In genomic region chr15:100038470-100038971, GRCm38 (mm10) we compare ENCODE assay signal across 8 mouse cellular contexts. TPM values are rescaled to one million over a fixed set of nuclear protein-coding genes. Genes with fewer than 3 reads are reported as not detected.
DNase-seq lines count a peak whose midpoint lies in the region; ATAC-seq and TF ChIP-seq lines count a peak whose summit lies in the region.

Dip2b (plus strand) TSS chr15:100038664.

- no peaks in the 10 kb centered on the region for H3K27me3 ChIP-seq in hindbrain, postnatal 0 days (ENCODE audit: insufficient read depth, low read length)

- peak; percentile 58 for ATAC-seq in activated CD4-positive, CD25-positive, alpha-beta regulatory T cell, adult 4 months
- ATAC-seq in common myeloid progenitor, adult 5-6 weeks (replicated peaks; ENCODE audit: low read depth, poor library complexity, severe bottlenecking) = peak; percentile 75
- ATAC-seq in hindbrain, postnatal 0 days = peak; percentile 92

- intact Hi-C loops in gastrocnemius, adult 2 months (cut with DNase I) = loop anchor here (1.0 to 10.0 kb wide), 3 partner anchors 88 to 266 kb away; partner anchors contain the start of genes Atf1 and Mettl7a1
- intact Hi-C loops in left cerebral cortex, adult 2 months (cut with DNase I) = loop anchor here (1.0 to 5.0 kb wide), 3 partner anchors 88 to 284 kb away; partner anchors contain the start of gene Atf1

- TF ChIP-seq CTCF in gastrocnemius, adult 2 months (IDR thresholded peaks at IDR 0.05) = peak; percentile 98
- peak; percentile 90 for TF ChIP-seq CTCF in hindbrain, postnatal 0 days (IDR thresholded peaks at IDR 0.05; ENCODE audit: low read depth)
- peak; percentile 99 for TF ChIP-seq CTCF in left cerebral cortex, adult 2 months (IDR thresholded peaks at IDR 0.05)

- peak within 1 kb of the TSS; percentile 99 for H3K9ac ChIP-seq in hindbrain, postnatal 0 days (replicated peaks; ENCODE audit: low read length)

- peaks cover 39% of the 10 kb centered on the region for H3K79me2 ChIP-seq in macrophage (ENCODE audit: inconsistent target)

- peak; percentile 98 for DNase-seq in gastrocnemius, adult 2 months
- peak; percentile 97 for DNase-seq in hindbrain, postnatal 0 days (ENCODE audit: low spot score)
- peak; percentile 97 to 99 for DNase-seq in left cerebral cortex, adult 2 months (ENCODE audit: extremely low spot score in 1 of 2, low spot score in 2 of 2)
- peak; percentile 93 for DNase-seq in retina, postnatal 7 days (ENCODE audit: low read depth, low spot score)
- DNase-seq in urinary bladder, adult 2 months (ENCODE audit: low spot score) = peak; percentile 97

- H3K27ac ChIP-seq in gastrocnemius, adult 2 months = peak within 1 kb of the TSS; percentile 96
- peak within 1 kb of the TSS; percentile 100 for H3K27ac ChIP-seq in hindbrain, postnatal 0 days
- peak within 1 kb of the TSS; percentile 98 for H3K27ac ChIP-seq in left cerebral cortex, adult 2 months
- H3K27ac ChIP-seq in macrophage = peak within 1 kb of the TSS; percentile 91

- H3K9me3 ChIP-seq in hindbrain, postnatal 0 days (ENCODE audit: low read length) = no peaks in the 10 kb centered on the region

- peak within 1 kb of the TSS; percentile 79 for H3K4me2 ChIP-seq in hindbrain, postnatal 0 days (ENCODE audit: low read depth, low read length)

- 3% methylated on average over 64 of the region's 68 CpGs for WGBS in hindbrain, postnatal 0 days
- WGBS in macrophage (ENCODE audit: missing documents) = under 1% methylated on average over 54 of the region's 68 CpGs

- no peaks in the 10 kb centered on the region for H3K36me3 ChIP-seq in hindbrain, postnatal 0 days (ENCODE audit: insufficient read depth, low read length)
- H3K36me3 ChIP-seq in macrophage (ENCODE audit: inconsistent target) = no peaks in the 10 kb centered on the region

- H3K4me3 ChIP-seq in gastrocnemius, adult 2 months = peak within 1 kb of the TSS; percentile 97
- H3K4me3 ChIP-seq in hindbrain, postnatal 0 days (ENCODE audit: low read length) = peak within 1 kb of the TSS; percentile 98
- peak within 1 kb of the TSS; percentile 93 for H3K4me3 ChIP-seq in left cerebral cortex, adult 2 months
- peak within 1 kb of the TSS; percentile 74 for H3K4me3 ChIP-seq in macrophage (ENCODE audit: inconsistent target)

- H3K4me1 ChIP-seq in hindbrain, postnatal 0 days (ENCODE audit: insufficient read depth, low read length) = peaks cover 22% of the 10 kb centered on the region

RNA-seq across cellular contexts. Expression of gene Dip2b, which starts in this region (rescaled TPM):
- polyA plus RNA-seq in activated CD4-positive, CD25-positive, alpha-beta regulatory T cell, adult 4 months (2017; shearing (Covaris generic)) = 10 to 100 TPM; 16.8 to 18.2 TPM
- 14.9 and 15.4 TPM in 2 replicates for total RNA-seq in common myeloid progenitor, adult 5-6 weeks (2017)
- total RNA-seq in gastrocnemius, adult 2 months (2021) = 1 to 10 TPM; 5.8 to 8.3 TPM
- 44.7 and 46.4 TPM in 2 replicates for total RNA-seq in hindbrain, postnatal 0 days (2014; rRNA removed)
- polyA plus RNA-seq in hindbrain, postnatal 0 days (2015; fragmentation: Nextera tagmentation; extraction: Ambion mirVana) = 11.9 and 12.1 TPM in 2 replicates
- total RNA-seq in left cerebral cortex, adult 2 months (2021) = 10 to 100 TPM; 62.6 to 71.3 TPM
- 100 to 1,000 TPM in 20 of 26 experiments, 10 to 100 TPM in 6; 51.9 to 259 (median 130) TPM for total RNA-seq in macrophage (2018; cell fraction: chromatin; rRNA removed)
- total RNA-seq in macrophage (2018; cell fraction: cytosol; rRNA removed) = 10 to 100 TPM; 27.3 to 70.0 (median 49.2) TPM
- 100 to 1,000 TPM in 8 of 26 experiments, 10 to 100 TPM in 18; 41.0 to 144 (median 73.0) TPM for total RNA-seq in macrophage (2018; cell fraction: nucleus; rRNA removed)
- polyA plus RNA-seq in macrophage (2018) = 17.8 to 25.7 TPM (median 22.8 TPM) in 3 replicates
- 13.5 and 14.7 TPM in 2 replicates for polyA plus RNA-seq in urinary bladder, adult 2 months (2012; rRNA removed)

Comparison
In these comparisons a context has a peak if more than half of its experiments do, and no peak if none do; other contexts are left out.
1. Peak in every context shown above with its lines: DNase-seq, ATAC-seq, H3K4me3 ChIP-seq and H3K27ac ChIP-seq.